20 mouse cellular contexts compared by ENCODE assay signal in genomic region chr7:111625736-111626135, GRCm38 (mm10).
DNase-seq lines count a peak whose midpoint lies in the region; ATAC-seq lines count a peak whose summit lies in the region.
"Had no signal": no experiment of that assay in that cellular context is flagged by ENCODE, and none has a peak within 500 bp of the region (broad histone marks: within the 10 kb centered on the region; RNA-seq: fewer than 3 reads in every experiment).

No protein-coding gene starts in this region.

- H3K4me3 ChIP-seq in midbrain, embryonic 13.5 days (replicated peaks): no peak overlapping the region
- no peak overlapping the region for H3K4me3 ChIP-seq in midbrain, embryonic 11.5 days (ENCODE audit: low read depth, low read length)
- H3K4me3 ChIP-seq in forebrain, embryonic 13.5 days: no peak overlapping the region
- H3K4me3 ChIP-seq: embryonic facial prominence, embryonic 10.5 days; heart, adult 2 months; heart, embryonic 15.5 days; hindbrain, embryonic 13.5 days had no signal

- H3K27me3 ChIP-seq in midbrain, embryonic 13.5 days: no peaks in the 10 kb centered on the region
- no peaks in the 10 kb centered on the region for H3K27me3 ChIP-seq in midbrain, embryonic 11.5 days (ENCODE audit: control insufficient read depth, insufficient read depth, low read length)
- H3K27me3 ChIP-seq in forebrain, embryonic 13.5 days: no peaks in the 10 kb centered on the region
- H3K27me3 ChIP-seq: heart, embryonic 15.5 days; hindbrain, embryonic 13.5 days had no signal

- no peak overlapping the region for H3K4me2 ChIP-seq in midbrain, embryonic 13.5 days (replicated peaks)
- H3K4me2 ChIP-seq in midbrain, embryonic 11.5 days: no peak overlapping the region
- H3K4me2 ChIP-seq in forebrain, embryonic 13.5 days: no peak overlapping the region
- H3K4me2 ChIP-seq: heart, embryonic 11.5 days; heart, embryonic 15.5 days; hindbrain, embryonic 13.5 days had no signal

- H3K36me3 ChIP-seq in midbrain, embryonic 13.5 days: no peaks in the 10 kb centered on the region
- no peaks in the 10 kb centered on the region for H3K36me3 ChIP-seq in midbrain, embryonic 11.5 days (ENCODE audit: control insufficient read depth, insufficient read depth, low read length)
- H3K36me3 ChIP-seq in forebrain, embryonic 13.5 days (ENCODE audit: poor library complexity, severe bottlenecking): no peaks in the 10 kb centered on the region
- H3K36me3 ChIP-seq: embryonic facial prominence, embryonic 10.5 days; heart, embryonic 15.5 days; hindbrain, embryonic 13.5 days had no signal

- peak overlapping the region; percentile 44; the same call in 1 of the 2 replicates for H3K27ac ChIP-seq in midbrain, embryonic 13.5 days
- no peak overlapping the region for H3K27ac ChIP-seq in midbrain, embryonic 11.5 days (ENCODE audit: low read depth, low read length)
- no peak overlapping the region for H3K27ac ChIP-seq in forebrain, embryonic 13.5 days
- H3K27ac ChIP-seq: embryonic facial prominence, embryonic 10.5 days; heart, adult 2 months; heart, embryonic 15.5 days; hindbrain, embryonic 13.5 days; hindbrain, postnatal 0 days had no signal

- WGBS in midbrain, embryonic 13.5 days: 76% methylated on average over 5 of the region's 5 CpGs
- 75% methylated on average over 5 of the region's 5 CpGs for WGBS in midbrain, embryonic 11.5 days
- 88% methylated on average over 5 of the region's 5 CpGs for WGBS in forebrain, embryonic 13.5 days

- H3K9me3 ChIP-seq in midbrain, embryonic 13.5 days: no peaks in the 10 kb centered on the region
- no peaks in the 10 kb centered on the region for H3K9me3 ChIP-seq in midbrain, embryonic 11.5 days (ENCODE audit: control insufficient read depth, low read length)
- no peaks in the 10 kb centered on the region for H3K9me3 ChIP-seq in forebrain, embryonic 13.5 days (replicated peaks)
- H3K9me3 ChIP-seq: embryonic facial prominence, embryonic 10.5 days; heart, embryonic 15.5 days; hindbrain, embryonic 13.5 days had no signal

- H3K4me1 ChIP-seq in midbrain, embryonic 13.5 days (replicated peaks): peaks cover 8% of the 10 kb centered on the region
- no peaks in the 10 kb centered on the region for H3K4me1 ChIP-seq in midbrain, embryonic 11.5 days (ENCODE audit: control insufficient read depth, insufficient read depth, low read length)
- H3K4me1 ChIP-seq in forebrain, embryonic 13.5 days: 0 out of 2 replicates have a peak, but pooled peaks cover 1% of the 10 kb centered on the region
- H3K4me1 ChIP-seq: hindbrain, embryonic 13.5 days had no signal

- peak; percentile 62 for DNase-seq in adrenal gland, adult 2 months
- no peak for DNase-seq in adrenal gland, adult 18-20 months (ENCODE audit: low spot score in 2 of 2)
- no peak for DNase-seq in midbrain, embryonic 11.5 days (ENCODE audit: low spot score, missing footprints)
- DNase-seq in adrenal gland, postnatal 14 days: peak; percentile 67
- DNase-seq in frontal cortex, postnatal 10 days (ENCODE audit: low spot score in 2 of 2): no peak
- DNase-seq: cerebellum, adult 2 months; cerebellum, postnatal 10 days; gastrocnemius, postnatal 36 days; heart, adult 2 months; heart, postnatal 14 days; kidney, adult 11 months had no signal

- no peak overlapping the region for H3K9ac ChIP-seq in midbrain, embryonic 13.5 days (replicated peaks)
- H3K9ac ChIP-seq in midbrain, embryonic 11.5 days (ENCODE audit: low read length): no peak overlapping the region
- H3K9ac ChIP-seq in forebrain, embryonic 13.5 days: no peak overlapping the region
- H3K9ac ChIP-seq: heart, embryonic 15.5 days; hindbrain, embryonic 13.5 days had no signal

- no peak for ATAC-seq in midbrain, embryonic 13.5 days
- no peak for ATAC-seq in midbrain, embryonic 11.5 days (ENCODE audit: low FRiP score)
- no peak for ATAC-seq in forebrain, embryonic 13.5 days
- ATAC-seq: activated CD4-positive, CD25-positive, alpha-beta regulatory T cell, adult 4 months; forebrain, embryonic 14.5 days; hindbrain, postnatal 0 days had no signal

Comparison
In these comparisons a context has a peak if more than half of its experiments do, and no peak if none do; other contexts are left out.
1. DNase-seq: peak in adrenal gland, adult 2 months (single experiment) and adrenal gland, postnatal 14 days (single experiment); none in adrenal gland, adult 18-20 months (0 of 2), midbrain, embryonic 11.5 days (single experiment) and frontal cortex, postnatal 10 days (0 of 2).